Mouse (Mus musculus) hindbrain, embryonic 14.5 days (tissue): ENCODE measurements around the gene Egfl6. TPM values are rescaled to one million over a fixed set of nuclear protein-coding genes. Genes with fewer than 3 reads are reported as not detected.

Experiments used
- ATAC-seq: fragments of 200-750 bp; cut with Nextera tagmentation; 2 replicates; pipeline ENCODE4 v1.8.0; 2017; ENCODE audit warnings: moderate number of reproducible peaks, mild to moderate bottlenecking, moderate TSS enrichment, moderate library complexity; ENCODE audit not compliant: low FRiP score
- DNase-seq: peaks from one replicate; pipeline ENCODE4 v3.0.0-alpha.2; 2015; ENCODE audit warnings: low spot score
- H3K27ac ChIP-seq: fragments of 300-500 bp; sonication (generic); 2 replicates; pipeline ENCODE4 v1.5.1; 2014; ENCODE audit warnings: mild to moderate bottlenecking, moderate library complexity
- H3K27me3 ChIP-seq: fragments of 300-500 bp; sonication (generic); 2 replicates; pipeline ENCODE4 v1.6.1; 2014; ENCODE audit warnings: mild to moderate bottlenecking, low read length, mixed read lengths; ENCODE audit not compliant: control insufficient read depth, insufficient read depth
- H3K36me3 ChIP-seq: fragments of 300-500 bp; sonication (generic); replicated peaks from 2 replicates; pipeline ENCODE4 v1.6.1; 2014; ENCODE audit not compliant: control insufficient read depth, insufficient read depth
- H3K4me1 ChIP-seq: fragments of 300-500 bp; sonication (generic); replicated peaks from 2 replicates; pipeline ENCODE4 v1.6.1; 2014; ENCODE audit warnings: antibody characterized with exemption, low read length, mixed read lengths; ENCODE audit not compliant: control insufficient read depth, insufficient read depth
- H3K4me2 ChIP-seq: fragments of 300-500 bp; sonication (generic); replicated peaks from 2 replicates; pipeline ENCODE4 v1.6.1; 2014; ENCODE audit warnings: mild to moderate bottlenecking, moderate library complexity
- H3K4me3 ChIP-seq: fragments of 300-500 bp; sonication (generic); replicated peaks from 2 replicates; pipeline ENCODE4 v1.5.1; 2014; ENCODE audit warnings: mild to moderate bottlenecking, low read length
- H3K9ac ChIP-seq: fragments of 300-500 bp; sonication (generic); 2 replicates; pipeline ENCODE4 v1.6.1; 2014
- H3K9me3 ChIP-seq: fragments of 300-500 bp; sonication (generic); 2 replicates; pipeline ENCODE4 v1.6.1; 2016; ENCODE audit warnings: low read length; ENCODE audit not compliant: control insufficient read depth
- WGBS: fragments of 180-500 bp; shearing (Covaris S2); extraction: QIAGEN DNeasy Blood & Tissue Kit; methylation state at CpG from one replicate; pipeline ENCODE4 v1.1.7; 2014; 5-methylcytosine and 5-hydroxymethylcytosine counted together
- polyA plus RNA-seq: library from polyadenylated mRNA; unstranded; fragments of >200 nt; fragmentation: Nextera tagmentation; extraction: Ambion mirVana; gene quantifications from 2 replicates; pipeline ENCODE4 v1.2.1, GENCODE M21; 2014

Gene Egfl6
- 3.0 and 3.9 TPM in 2 replicates for polyA plus RNA-seq

DNA sequence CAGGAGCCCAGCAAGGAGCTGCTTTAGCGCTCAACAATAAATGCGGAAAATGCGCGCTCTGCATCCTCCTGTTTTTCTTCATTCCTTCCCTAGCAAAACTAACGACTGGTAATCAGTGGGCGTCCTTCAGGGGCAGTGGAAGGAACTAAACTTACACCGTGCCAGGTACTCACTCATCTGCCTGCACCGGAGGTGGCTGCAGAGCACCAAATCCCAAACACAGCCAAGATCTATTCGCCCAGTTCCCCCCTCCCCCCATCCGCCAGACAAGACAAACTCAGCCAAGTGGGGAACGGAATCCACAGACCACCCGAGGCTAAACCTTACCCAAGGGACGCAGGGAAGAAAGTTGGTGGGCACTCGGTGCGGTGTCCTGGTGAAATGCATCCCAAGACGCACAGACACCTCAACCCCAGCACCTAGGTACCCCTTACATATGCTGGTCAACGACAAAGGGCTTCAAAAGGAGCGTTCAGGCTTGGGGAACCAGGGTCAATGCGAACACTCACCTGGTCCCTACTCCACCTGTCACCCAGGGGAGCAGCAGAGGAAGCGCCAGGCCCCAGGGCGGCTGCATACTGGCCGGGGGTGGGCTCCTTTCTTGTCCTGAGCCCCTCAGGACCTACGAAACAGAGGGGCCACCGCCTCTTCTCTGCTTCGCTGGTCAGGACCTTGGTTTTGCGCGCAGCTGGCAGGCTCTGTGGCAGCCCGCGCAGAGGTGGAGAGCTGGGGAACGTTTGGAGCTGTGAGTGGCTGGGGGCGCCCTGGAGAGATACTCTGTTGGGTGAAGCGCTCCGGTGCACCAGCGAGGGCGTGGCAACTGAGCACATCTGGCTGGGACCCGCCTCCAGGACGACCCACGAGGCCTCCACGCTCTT lies at the start of gene Egfl6:
TSS of gene Egfl6 (minus strand) at position 774 of the 878 bp plus-strand sequence.
- H3K27me3 ChIP-seq = peaks cover 24% of the 10 kb centered on the region

DNA sequence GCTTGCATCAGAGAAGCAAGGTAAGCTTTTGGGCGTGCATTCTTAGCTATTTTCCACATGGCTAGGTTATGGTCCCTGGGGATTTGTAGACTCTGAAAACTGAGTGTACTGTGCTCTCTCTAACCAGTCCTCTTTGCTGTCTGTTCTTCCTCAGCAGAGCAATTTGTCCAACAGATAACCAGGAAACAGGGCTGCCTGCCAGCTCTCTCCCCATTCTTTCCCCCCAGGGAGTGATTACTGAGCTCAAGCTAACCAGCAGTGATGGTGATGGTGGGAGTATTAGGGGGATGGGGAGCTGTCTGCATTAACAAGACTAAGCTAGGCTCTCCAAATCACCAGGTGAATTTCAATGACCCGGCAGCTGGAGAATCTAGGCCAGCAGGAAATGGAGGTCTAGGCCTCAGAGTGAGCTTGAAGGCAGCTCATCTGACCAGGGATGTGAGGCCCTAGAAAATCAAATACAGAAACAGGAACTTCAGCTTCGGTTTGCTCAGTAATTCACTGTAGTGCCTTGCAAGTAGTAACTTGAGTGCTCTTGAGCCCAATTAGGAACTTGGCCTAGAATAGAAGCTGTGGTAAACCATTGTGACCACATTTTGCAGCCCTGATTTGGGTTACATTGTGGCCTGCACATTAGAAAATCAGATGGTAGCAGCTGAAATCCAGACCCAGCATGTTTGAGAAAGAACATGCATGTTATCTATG lies 41.5 kb upstream of the Egfl6 start:
- Histone ChIP-seq H3K36me3 (no peaks in the 10 kb centered on the region), H3K9ac (no peak overlapping the region), H3K9me3 (no peaks in the 10 kb centered on the region), H3K4me1 (no peaks in the 10 kb centered on the region), H3K27me3 (0 out of 2 replicates have a peak, but pooled peaks cover 6% of the 10 kb centered on the region), H3K4me3 (no peak overlapping the region), H3K27ac (no peak overlapping the region), H3K4me2 (no peak overlapping the region)
- WGBS = 65% methylated on average over 3 of the region's 3 CpGs
- DNase-seq (no peak), ATAC-seq (no peak)

More for the DNA sequence above, at the start of gene Egfl6:
- Histone ChIP-seq H3K27ac (no peak within 1 kb of the TSS), H3K4me2 (peak within 1 kb of the TSS; percentile 74), H3K4me3 (peak within 1 kb of the TSS; percentile 40), H3K4me1 (no peaks in the 10 kb centered on the region), H3K36me3 (no peaks in the 10 kb centered on the region), H3K9me3 (no peaks in the 10 kb centered on the region), H3K9ac (peak within 1 kb of the TSS; percentile 47)
- 20% methylated on average over 39 of the region's 39 CpGs for WGBS
- no peak for DNase-seq
- peak; percentile 57; the same call in 1 of the 2 replicates for ATAC-seq

- Histone ChIP-seq H3K4me2 (no peak overlapping the region), H3K36me3 (no peaks in the 10 kb centered on the region), H3K9me3 (no peaks in the 10 kb centered on the region), H3K27ac (no peak overlapping the region), H3K27me3 (0 out of 2 replicates have a peak, but pooled peaks cover 15% of the 10 kb centered on the region), H3K4me3 (no peak overlapping the region), H3K4me1 (no peaks in the 10 kb centered on the region), H3K9ac (no peak overlapping the region)
- ATAC-seq (no peak), DNase-seq (no peak)
- 83% methylated on average over 4 of the region's 4 CpGs for WGBS
Observed at GRCm38 (mm10) chrX:166626174-166626573, 40.7 kb upstream of the Egfl6 start.

DNA sequence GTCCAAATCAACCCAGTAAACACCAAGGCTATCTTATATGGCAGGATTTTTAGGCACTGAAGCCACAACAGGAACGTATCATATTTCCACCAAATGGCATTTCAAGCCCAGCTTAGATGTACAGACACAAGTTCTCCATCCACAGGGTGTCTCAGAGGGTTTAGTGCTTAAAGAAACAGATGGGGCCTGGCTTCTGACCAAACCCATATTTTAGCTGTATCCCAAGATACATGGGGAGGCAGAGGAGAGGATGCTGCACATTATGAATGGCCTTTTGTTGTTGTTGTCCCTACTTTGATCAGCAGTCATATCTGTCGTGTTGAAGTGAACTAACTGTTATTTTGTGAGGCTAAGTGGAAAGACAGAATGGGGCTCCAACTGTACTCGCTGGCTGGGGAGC lies 37.7 kb upstream of the Egfl6 start:
- no peak overlapping the region for H3K4me2 ChIP-seq
- 69% methylated on average over 3 of the region's 3 CpGs for WGBS
- ATAC-seq = no peak
- H3K4me1 ChIP-seq = no peaks in the 10 kb centered on the region
- H3K36me3 ChIP-seq = no peaks in the 10 kb centered on the region
- H3K9me3 ChIP-seq = no peaks in the 10 kb centered on the region
- H3K9ac ChIP-seq = no peak overlapping the region
- DNase-seq = no peak
- no peak overlapping the region for H3K4me3 ChIP-seq
- 0 out of 2 replicates have a peak overlapping the region, but pooled peaks have one; percentile 2 for H3K27ac ChIP-seq
- peaks cover 28% of the 10 kb centered on the region; the same call in 1 of the 2 replicates for H3K27me3 ChIP-seq

DNA sequence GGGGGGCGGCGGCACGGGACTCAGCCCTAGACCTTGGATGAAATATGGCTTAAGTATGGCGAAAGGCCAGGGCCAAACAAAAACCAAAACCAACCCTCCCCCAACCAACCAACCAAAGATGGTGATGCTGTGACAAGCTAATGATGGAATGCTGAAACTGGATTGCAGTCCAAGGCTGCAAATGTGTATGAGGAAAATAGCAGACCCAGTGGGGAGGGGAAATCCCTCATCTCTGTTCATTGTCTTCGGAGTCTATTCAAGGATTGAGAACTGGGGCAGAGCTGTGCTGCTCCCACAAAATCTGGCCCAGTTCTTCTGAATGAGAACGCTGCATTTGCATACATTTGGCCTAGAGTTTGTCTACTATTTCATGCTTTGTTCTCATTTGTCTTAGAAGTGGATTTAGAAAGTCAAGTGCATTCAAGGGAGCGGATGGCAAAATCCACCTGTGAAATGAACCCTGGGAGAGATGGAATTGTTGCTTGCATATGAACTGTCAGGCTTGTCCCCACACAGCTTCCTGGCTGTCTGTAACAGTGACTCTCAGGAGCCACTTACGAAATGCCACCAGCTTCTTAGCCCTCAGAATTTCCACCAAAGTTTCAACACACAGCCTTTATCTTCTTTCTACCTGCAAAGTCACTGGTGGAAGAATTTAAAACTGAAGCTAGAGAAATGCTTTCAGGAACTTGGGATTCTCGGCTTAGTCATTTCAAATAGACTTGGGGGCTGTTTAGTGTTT lies 36.2 kb upstream of the Egfl6 start:
- no peak for ATAC-seq

DNA sequence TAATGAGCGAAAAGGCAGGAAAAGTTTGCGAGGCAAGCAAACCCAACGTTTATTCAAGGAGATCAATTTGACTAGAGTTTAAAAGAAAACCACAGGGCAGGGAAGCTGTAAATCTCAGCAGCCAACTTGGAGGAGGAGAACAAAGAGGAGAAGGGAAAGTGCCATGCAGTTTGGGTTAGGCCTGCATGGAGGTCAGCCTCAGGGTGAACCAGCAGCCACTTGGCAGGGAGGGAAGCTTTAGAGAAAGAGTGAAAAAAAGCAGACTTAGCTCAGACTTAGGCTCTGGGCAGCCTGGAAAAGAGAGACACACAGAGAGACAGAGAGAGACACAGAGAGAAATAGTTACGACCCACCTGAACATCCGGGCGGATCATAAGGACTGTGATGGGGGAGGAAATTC lies 35.4 kb upstream of the Egfl6 start:
- ATAC-seq = no peak
- no peaks in the 10 kb centered on the region for H3K4me1 ChIP-seq
- no peak overlapping the region for H3K4me2 ChIP-seq
- DNase-seq = no peak
- H3K27ac ChIP-seq = no peak overlapping the region
- H3K9me3 ChIP-seq = no peaks in the 10 kb centered on the region
- H3K9ac ChIP-seq = no peak overlapping the region
- H3K27me3 ChIP-seq = peaks cover 29% of the 10 kb centered on the region
- 74% methylated on average over 6 of the region's 6 CpGs for WGBS
- no peak overlapping the region for H3K4me3 ChIP-seq
- H3K36me3 ChIP-seq = no peaks in the 10 kb centered on the region

More for the DNA sequence above, 36.2 kb upstream of the Egfl6 start:
- H3K4me1 ChIP-seq = no peaks in the 10 kb centered on the region
- WGBS = 57% methylated on average over 9 of the region's 9 CpGs
- no peak overlapping the region; the same call in 1 of the 2 replicates for H3K4me2 ChIP-seq
- no peak overlapping the region for H3K9ac ChIP-seq
- no peak for DNase-seq
- no peak overlapping the region for H3K4me3 ChIP-seq
- no peaks in the 10 kb centered on the region for H3K36me3 ChIP-seq
- peak overlapping the region; percentile 38; the same call in 1 of the 2 replicates for H3K27ac ChIP-seq
- no peaks in the 10 kb centered on the region for H3K9me3 ChIP-seq
- peaks cover 30% of the 10 kb centered on the region for H3K27me3 ChIP-seq

GRCm38 (mm10) chrX:166619084-166619483 lies 33.6 kb upstream of the Egfl6 start:
- ATAC-seq (no peak), DNase-seq (no peak)
- H3K27ac ChIP-seq = no peak overlapping the region
- no peak overlapping the region for H3K9ac ChIP-seq
- H3K27me3 ChIP-seq = peaks cover 29% of the 10 kb centered on the region
- no peak overlapping the region for H3K4me3 ChIP-seq
- H3K9me3 ChIP-seq = no peaks in the 10 kb centered on the region
- H3K36me3 ChIP-seq = no peaks in the 10 kb centered on the region
- 84% methylated on average over 4 of the region's 4 CpGs for WGBS
- H3K4me1 ChIP-seq = no peaks in the 10 kb centered on the region
- H3K4me2 ChIP-seq = no peak overlapping the region

- no peak for ATAC-seq
- Histone ChIP-seq H3K9ac (no peak overlapping the region), H3K4me3 (no peak overlapping the region), H3K27ac (no peak overlapping the region), H3K36me3 (no peaks in the 10 kb centered on the region), H3K9me3 (no peaks in the 10 kb centered on the region), H3K4me2 (no peak overlapping the region), H3K27me3 (peaks cover 23% of the 10 kb centered on the region), H3K4me1 (no peaks in the 10 kb centered on the region)
- WGBS = 58% methylated on average over 7 of the region's 7 CpGs
- DNase-seq = no peak
Observed at GRCm38 (mm10) chrX:166615191-166615590, 29.7 kb upstream of the Egfl6 start.

DNA sequence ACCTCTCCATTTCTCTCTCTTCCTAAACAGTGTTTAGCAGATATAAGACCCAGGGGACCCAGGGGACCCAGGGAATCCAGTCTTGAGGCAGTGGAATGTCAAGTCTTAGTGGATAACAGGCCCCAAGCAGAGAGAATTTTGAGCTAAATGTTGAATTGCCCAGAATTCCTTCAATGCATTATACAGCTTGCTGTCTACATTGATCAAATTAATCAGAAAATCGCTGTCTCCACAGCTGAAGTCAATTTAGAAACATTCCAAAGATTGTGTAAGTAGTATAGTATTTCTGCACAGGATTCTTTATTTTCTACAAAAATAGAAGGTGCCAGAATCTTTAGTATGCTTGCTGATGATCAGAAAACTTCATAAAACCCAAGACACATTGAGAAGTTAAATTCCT lies 9.4 kb downstream of the Egfl6 start:
- no peak for ATAC-seq
- Histone ChIP-seq H3K9ac (no peak overlapping the region), H3K4me1 (no peaks in the 10 kb centered on the region), H3K4me3 (no peak overlapping the region), H3K9me3 (no peaks in the 10 kb centered on the region), H3K36me3 (no peaks in the 10 kb centered on the region), H3K27ac (no peak overlapping the region), H3K4me2 (no peak overlapping the region), H3K27me3 (0 out of 2 replicates have a peak, but pooled peaks cover 6% of the 10 kb centered on the region)
- 71% methylated on average over 1 of the region's 1 CpGs for WGBS
- DNase-seq = no peak
